Comparison of ENCODE assay signal across 7 mouse cellular contexts in genomic region chr8:119779013-119779737, GRCm38 (mm10). TPM values are rescaled to one million over a fixed set of nuclear protein-coding genes. Genes with fewer than 3 reads are reported as not detected.
DNase-seq lines count a peak whose midpoint lies in the region; ATAC-seq lines count a peak whose summit lies in the region.

No protein-coding gene starts in this region.

- DNase-seq in adrenal gland, adult 18-20 months (ENCODE audit: low spot score in 2 of 2) = peak; percentile 73 to 74
- peak; percentile 93 for DNase-seq in embryo, embryonic 10 days (ENCODE audit: low spot score)
- DNase-seq in gastrocnemius, postnatal 10 days = peak; percentile 75
- DNase-seq in induced T-regulatory cell, adult 2 months (ENCODE audit: low read depth) = peak; percentile 94
- DNase-seq in left cerebral cortex, postnatal 10 days (ENCODE audit: extremely low spot score in 1 of 2, low spot score in 2 of 2) = peak; percentile 87
- DNase-seq in right cerebral cortex, postnatal 36 days (ENCODE audit: low spot score in 2 of 2) = peak; percentile 72 to 77

- intact Hi-C loops in left cerebral cortex, postnatal 10 days (cut with DNase I) = loop anchor here (1.0 to 10.0 kb wide), 2 partner anchors 93 to 334 kb away; partner anchors contain the start of gene Necab2

- peak; percentile 49 for ATAC-seq in megakaryocyte-erythroid progenitor cell, adult 5-6 weeks (replicated peaks; ENCODE audit: low FRiP score, low TSS enrichment, poor library complexity, severe bottlenecking)

RNA-seq across cellular contexts. Expression of gene Tldc1, which starts 1.0 kb away (rescaled TPM):
- total RNA-seq in adrenal gland, adult 18-20 months (2021) = 1 to 10 TPM; 8.4 to 9.7 TPM
- 1 to 10 TPM; 4.7 to 5.2 TPM for total RNA-seq in gastrocnemius, postnatal 10 days (2021)
- total RNA-seq in left cerebral cortex, postnatal 10 days (2021) = 10 to 100 TPM; 14.2 to 15.9 TPM
- 8.5 and 12.4 TPM in 2 replicates for total RNA-seq in megakaryocyte-erythroid progenitor cell, adult 5-6 weeks (2014; fragmentation: Nextera tagmentation)
- 5.7 and 11.5 TPM in 2 replicates for total RNA-seq in megakaryocyte-erythroid progenitor cell, adult 5-6 weeks (2017)

Comparison
In these comparisons a context has a peak if more than half of its experiments do, and no peak if none do; other contexts are left out.
1. Peak in every context shown above with its lines: DNase-seq and ATAC-seq.